10 mouse cellular contexts compared by ENCODE assay signal in the genomic region with DNA sequence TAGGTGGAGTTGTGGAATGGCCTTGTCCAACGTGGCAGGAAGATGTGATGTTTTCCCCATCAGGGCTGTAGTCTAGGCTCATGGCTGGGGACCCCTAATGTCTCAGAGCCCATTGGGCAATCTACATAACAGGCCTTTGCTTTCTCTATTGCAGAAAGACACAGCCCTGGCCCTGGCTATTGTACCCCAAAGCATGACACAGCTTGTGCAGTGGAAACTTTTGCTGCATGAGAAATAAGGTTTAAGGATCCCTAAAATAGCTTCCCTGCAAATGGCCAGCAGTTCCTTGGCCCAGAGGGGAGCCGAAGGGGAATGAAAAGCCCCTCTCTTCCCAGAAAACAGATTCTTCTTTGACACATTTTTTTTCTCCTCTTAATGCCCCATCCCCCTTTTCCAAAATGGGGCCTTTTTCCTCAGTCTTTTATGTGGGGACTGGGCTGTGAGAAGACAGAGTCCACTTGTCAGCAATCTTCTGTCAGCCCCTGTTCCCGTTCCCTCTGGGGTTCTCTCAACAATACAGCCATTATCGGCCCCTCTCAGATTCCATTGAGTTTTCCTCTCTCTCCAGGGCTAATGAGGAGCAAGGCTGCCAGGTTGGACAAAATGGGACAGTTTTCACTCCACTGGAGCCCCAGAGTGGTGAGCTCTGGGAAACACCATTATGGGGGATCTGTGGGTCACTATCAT. TPM values are rescaled to one million over a fixed set of nuclear protein-coding genes. Genes with fewer than 3 reads are reported as not detected.
DNase-seq lines count a peak whose midpoint lies in the region; ATAC-seq lines count a peak whose summit lies in the region.
"Had no signal": no experiment of that assay in that cellular context is flagged by ENCODE, and none has a peak within 500 bp of the region (broad histone marks: within the 10 kb centered on the region; RNA-seq: fewer than 3 reads in every experiment).

No protein-coding gene starts in this region.

- no peak overlapping the region for H3K9ac ChIP-seq in hindbrain, embryonic 11.5 days (ENCODE audit: low read depth, low read length)
- no peak overlapping the region for H3K9ac ChIP-seq in limb, embryonic 12.5 days (replicated peaks)

- H3K36me3 ChIP-seq in embryonic facial prominence, embryonic 10.5 days (replicated peaks), result peaks cover 9% of the 10 kb centered on the region
- H3K36me3 ChIP-seq in hindbrain, embryonic 11.5 days (ENCODE audit: control insufficient read depth, insufficient read depth, low read length), result no peaks in the 10 kb centered on the region
- H3K36me3 ChIP-seq in limb, embryonic 12.5 days, result peaks cover 20% of the 10 kb centered on the region

- intact Hi-C loops in heart, postnatal 25 days (cut with DNase I), result no loop called here

- peaks cover 7% of the 10 kb centered on the region for H3K27me3 ChIP-seq in embryonic facial prominence, embryonic 10.5 days (replicated peaks; ENCODE audit: low read depth, poor library complexity, severe bottlenecking)
- H3K27me3 ChIP-seq in hindbrain, embryonic 11.5 days (ENCODE audit: control insufficient read depth, insufficient read depth, low read length), result no peaks in the 10 kb centered on the region
- no peaks in the 10 kb centered on the region for H3K27me3 ChIP-seq in limb, embryonic 12.5 days

- no peak overlapping the region for H3K4me3 ChIP-seq in embryonic facial prominence, embryonic 10.5 days
- H3K4me3 ChIP-seq in hindbrain, embryonic 11.5 days (ENCODE audit: low read depth, low read length), result no peak overlapping the region
- no peak overlapping the region for H3K4me3 ChIP-seq in limb, embryonic 12.5 days (replicated peaks)

- H3K27ac ChIP-seq in embryonic facial prominence, embryonic 10.5 days (replicated peaks), result peak overlapping the region; percentile 59
- peak overlapping the region; percentile 49; the same call in 1 of the 2 replicates for H3K27ac ChIP-seq in hindbrain, embryonic 11.5 days (ENCODE audit: low read depth, low read length)
- H3K27ac ChIP-seq in limb, embryonic 12.5 days, result peak overlapping the region; percentile 87

- peak; percentile 9 for DNase-seq in cerebellum, adult 9-10 months
- no peak for DNase-seq in cerebellum, postnatal 36 days
- DNase-seq in embryonic facial prominence, embryonic 10.5 days (ENCODE audit: low spot score), result no peak
- DNase-seq in hindbrain, embryonic 11.5 days (ENCODE audit: low spot score), result no peak
- DNase-seq in heart, postnatal 25 days (ENCODE audit: low spot score), result no peak
- no peak for DNase-seq in urinary bladder, postnatal 10 days (ENCODE audit: low spot score)
- DNase-seq in embryo, embryonic 9.5 days (ENCODE audit: extremely low spot score), result no peak
- DNase-seq: spleen, adult 18-20 months had no signal

- no peak overlapping the region for H3K4me2 ChIP-seq in hindbrain, embryonic 11.5 days (replicated peaks; ENCODE audit: low read depth, low read length)
- H3K4me2 ChIP-seq in limb, embryonic 12.5 days, result no peak overlapping the region

- H3K9me3 ChIP-seq in embryonic facial prominence, embryonic 10.5 days, result no peaks in the 10 kb centered on the region
- H3K9me3 ChIP-seq in hindbrain, embryonic 11.5 days (ENCODE audit: control insufficient read depth, low read length), result no peaks in the 10 kb centered on the region
- no peaks in the 10 kb centered on the region for H3K9me3 ChIP-seq in limb, embryonic 12.5 days

- 22% methylated on average over 4 of the region's 4 CpGs for WGBS in embryonic facial prominence, embryonic 10.5 days
- WGBS in hindbrain, embryonic 11.5 days, result 38% methylated on average over 4 of the region's 4 CpGs
- WGBS in limb, embryonic 12.5 days, result 54% methylated on average over 4 of the region's 4 CpGs

- ATAC-seq in hindbrain, embryonic 11.5 days (ENCODE audit: low FRiP score), result no peak
- peak; percentile 47; the same call in 1 of the 2 replicates for ATAC-seq in limb, embryonic 12.5 days (ENCODE audit: insufficient number of reproducible peaks, insufficient read depth, low FRiP score, low TSS enrichment, low read depth)

- peaks cover 31% of the 10 kb centered on the region for H3K4me1 ChIP-seq in embryonic facial prominence, embryonic 10.5 days
- no peaks in the 10 kb centered on the region for H3K4me1 ChIP-seq in hindbrain, embryonic 11.5 days (replicated peaks; ENCODE audit: control insufficient read depth, insufficient read depth, low read length)
- peaks cover 16% of the 10 kb centered on the region for H3K4me1 ChIP-seq in limb, embryonic 12.5 days (replicated peaks)

RNA-seq across cellular contexts. Expression of gene Arhgef16, which starts 11.6 kb away (rescaled TPM):
- polyA plus RNA-seq in embryonic facial prominence, embryonic 10.5 days (2016; fragmentation: Nextera tagmentation; extraction: Ambion mirVana), result 9.9 and 10.3 TPM in 2 replicates
- polyA plus RNA-seq in hindbrain, embryonic 11.5 days (2014; fragmentation: Nextera tagmentation; extraction: Ambion mirVana), result 2.5 and 2.9 TPM in 2 replicates
- polyA plus RNA-seq in limb, embryonic 12.5 days (2016; fragmentation: Nextera tagmentation; extraction: Ambion mirVana), result 4.2 and 5.2 TPM in 2 replicates
- total RNA-seq in heart, postnatal 25 days (2021), result under 1 TPM; 0.36 to 0.62 TPM

RNA-seq across cellular contexts. Expression of gene B230104I21Rik, which starts 22.8 kb away (rescaled TPM):
- not detected in 2 replicates for polyA plus RNA-seq in embryonic facial prominence, embryonic 10.5 days (2016; fragmentation: Nextera tagmentation; extraction: Ambion mirVana)
- polyA plus RNA-seq in hindbrain, embryonic 11.5 days (2014; fragmentation: Nextera tagmentation; extraction: Ambion mirVana), result not detected in 2 replicates
- polyA plus RNA-seq in limb, embryonic 12.5 days (2016; fragmentation: Nextera tagmentation; extraction: Ambion mirVana), result 0.33 TPM in 1 of 2 replicates, not detected in the other
- not detected for total RNA-seq in heart, postnatal 25 days (2021)
- total RNA-seq: left cerebral cortex, postnatal 10 days had no signal
